8 mouse cellular contexts compared by ENCODE assay signal in the genomic region with DNA sequence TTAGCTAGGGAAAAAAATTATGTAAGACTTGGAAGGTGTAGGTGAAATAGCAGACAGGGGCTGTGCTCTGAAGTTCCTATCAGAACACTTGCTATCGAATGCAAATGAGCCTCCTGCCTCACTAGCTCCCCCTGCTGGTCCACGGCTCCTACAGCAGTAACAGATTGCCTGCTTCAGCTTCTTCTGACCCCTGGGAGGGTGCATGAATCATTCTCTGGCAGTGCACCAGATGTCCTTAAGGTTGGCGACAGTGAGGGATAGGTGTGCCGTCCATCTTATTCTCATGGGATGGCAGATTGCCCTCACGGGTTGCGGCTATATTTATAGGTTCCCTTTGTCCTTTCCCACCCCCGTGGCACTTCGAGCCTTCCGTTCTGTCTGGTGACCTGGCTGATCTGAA.
A peak's percentile ranks its signal among the peaks of the same experiment; 100 is the strongest.
DNase-seq lines count a peak whose midpoint lies in the region; ATAC-seq and TF ChIP-seq lines count a peak whose summit lies in the region.

No protein-coding gene starts in this region.

- no peak for ATAC-seq in intestine, postnatal 0 days
- no peak for ATAC-seq in intestine, embryonic 16.5 days
- ATAC-seq in hindbrain, postnatal 0 days, result 0 out of 2 replicates have a peak, but pooled peaks have one; percentile 43
- no peak for ATAC-seq in limb, embryonic 13.5 days (ENCODE audit: low FRiP score, low read depth)

- WGBS in intestine, postnatal 0 days, result 45% methylated on average over 9 of the region's 9 CpGs
- 33% methylated on average over 9 of the region's 9 CpGs for WGBS in intestine, embryonic 16.5 days
- 32% methylated on average over 9 of the region's 9 CpGs for WGBS in hindbrain, postnatal 0 days
- WGBS in limb, embryonic 13.5 days, result 35% methylated on average over 9 of the region's 9 CpGs

- no peaks in the 10 kb centered on the region for H3K27me3 ChIP-seq in intestine, postnatal 0 days (replicated peaks; ENCODE audit: control insufficient read depth, insufficient read depth, low read length)
- H3K27me3 ChIP-seq in intestine, embryonic 16.5 days (replicated peaks; ENCODE audit: control insufficient read depth, insufficient read depth, low read length), result no peaks in the 10 kb centered on the region
- no peaks in the 10 kb centered on the region for H3K27me3 ChIP-seq in hindbrain, postnatal 0 days (ENCODE audit: insufficient read depth, low read length)
- H3K27me3 ChIP-seq in limb, embryonic 13.5 days, result no peaks in the 10 kb centered on the region

- DNase-seq in cerebellum, adult 11-12 months, result peak; percentile 74
- DNase-seq in gastrocnemius, adult 2 months, result peak; percentile 70
- DNase-seq in hindbrain, postnatal 0 days (ENCODE audit: low spot score), result peak; percentile 80
- DNase-seq in ovary, postnatal 10 days (ENCODE audit: low spot score), result peak; percentile 41
- DNase-seq in thymus, postnatal 14 days, result peak; percentile 79

- no peak overlapping the region for H3K4me2 ChIP-seq in intestine, postnatal 0 days (replicated peaks; ENCODE audit: low read depth)
- no peak overlapping the region for H3K4me2 ChIP-seq in intestine, embryonic 16.5 days (ENCODE audit: low read depth, low read length)
- no peak overlapping the region for H3K4me2 ChIP-seq in hindbrain, postnatal 0 days (ENCODE audit: low read depth, low read length)
- peak overlapping the region; percentile 2; the same call in 1 of the 2 replicates for H3K4me2 ChIP-seq in limb, embryonic 13.5 days (replicated peaks)

- no peak overlapping the region for H3K9ac ChIP-seq in intestine, postnatal 0 days (ENCODE audit: low read depth, low read length)
- H3K9ac ChIP-seq in intestine, embryonic 16.5 days (ENCODE audit: low read depth, low read length), result no peak overlapping the region
- H3K9ac ChIP-seq in hindbrain, postnatal 0 days (replicated peaks; ENCODE audit: low read length), result no peak overlapping the region
- no peak overlapping the region for H3K9ac ChIP-seq in limb, embryonic 13.5 days

- peak; percentile 95 for TF ChIP-seq CTCF in intestine, postnatal 0 days (IDR thresholded peaks at IDR 0.05; ENCODE audit: low read depth)
- TF ChIP-seq CTCF in gastrocnemius, adult 2 months (IDR thresholded peaks at IDR 0.05), result peak; percentile 84
- TF ChIP-seq CTCF in hindbrain, postnatal 0 days (IDR thresholded peaks at IDR 0.05; ENCODE audit: low read depth), result peak; percentile 90

- intact Hi-C loops in gastrocnemius, adult 2 months (cut with DNase I), result loop anchor here (5.0 kb wide), 1 partner anchor 462 kb away; no protein-coding TSS in a partner anchor

- no peaks in the 10 kb centered on the region for H3K4me1 ChIP-seq in intestine, postnatal 0 days (replicated peaks; ENCODE audit: control insufficient read depth, insufficient read depth, low read length)
- no peaks in the 10 kb centered on the region; the same call in 1 of the 2 replicates for H3K4me1 ChIP-seq in intestine, embryonic 16.5 days (ENCODE audit: control insufficient read depth, insufficient read depth, low read length)
- no peaks in the 10 kb centered on the region for H3K4me1 ChIP-seq in hindbrain, postnatal 0 days (ENCODE audit: insufficient read depth, low read length)
- no peaks in the 10 kb centered on the region for H3K4me1 ChIP-seq in limb, embryonic 13.5 days

- no peak overlapping the region for H3K4me3 ChIP-seq in intestine, postnatal 0 days (ENCODE audit: low read depth, low read length)
- H3K4me3 ChIP-seq in intestine, embryonic 16.5 days (ENCODE audit: low read length), result no peak overlapping the region
- H3K4me3 ChIP-seq in gastrocnemius, adult 2 months, result no peak overlapping the region
- H3K4me3 ChIP-seq in hindbrain, postnatal 0 days (ENCODE audit: low read length), result no peak overlapping the region
- no peak overlapping the region for H3K4me3 ChIP-seq in limb, embryonic 13.5 days

- no peaks in the 10 kb centered on the region for H3K36me3 ChIP-seq in intestine, postnatal 0 days (ENCODE audit: control insufficient read depth, insufficient read depth)
- H3K36me3 ChIP-seq in intestine, embryonic 16.5 days (ENCODE audit: control insufficient read depth, insufficient read depth, low read length), result no peaks in the 10 kb centered on the region
- no peaks in the 10 kb centered on the region for H3K36me3 ChIP-seq in hindbrain, postnatal 0 days (ENCODE audit: insufficient read depth, low read length)
- no peaks in the 10 kb centered on the region for H3K36me3 ChIP-seq in limb, embryonic 13.5 days

- no peak overlapping the region for H3K27ac ChIP-seq in intestine, postnatal 0 days (ENCODE audit: low read depth, low read length)
- H3K27ac ChIP-seq in intestine, embryonic 16.5 days (ENCODE audit: low read length), result no peak overlapping the region
- H3K27ac ChIP-seq in gastrocnemius, adult 2 months, result no peak overlapping the region
- no peak overlapping the region for H3K27ac ChIP-seq in hindbrain, postnatal 0 days
- no peak overlapping the region for H3K27ac ChIP-seq in limb, embryonic 13.5 days

- no peaks in the 10 kb centered on the region for H3K9me3 ChIP-seq in intestine, postnatal 0 days (ENCODE audit: control insufficient read depth)
- no peaks in the 10 kb centered on the region for H3K9me3 ChIP-seq in intestine, embryonic 16.5 days (ENCODE audit: control insufficient read depth, low read length)
- H3K9me3 ChIP-seq in hindbrain, postnatal 0 days (ENCODE audit: low read length), result no peaks in the 10 kb centered on the region
- no peaks in the 10 kb centered on the region for H3K9me3 ChIP-seq in limb, embryonic 13.5 days
